Mouse (Mus musculus) E14TG2a.4 (cell line): ENCODE data around the gene Hdac4.

Experiments
- CTCF ChIP-seq: conservative IDR thresholded peaks from 2 replicates; pipeline ENCODE4 v1.5.1; 2014; ENCODE audit warnings: low read length
- NANOG ChIP-seq: IDR thresholded peaks from 2 replicates; pipeline ENCODE4 v1.6.1; 2014; ENCODE audit warnings: borderline replicate concordance, low read length, mixed read lengths
- POU5F1 ChIP-seq: IDR thresholded peaks from 2 replicates; pipeline ENCODE4 v1.6.1; 2014; ENCODE audit warnings: low read length, borderline replicate concordance

- no peak for TF ChIP-seq CTCF
- no peak for TF ChIP-seq NANOG
- TF ChIP-seq POU5F1 = no peak
These were observed 208.1 kb downstream of the Hdac4 start for GRCm38 (mm10) chr1:91987431-91987830.
